Mouse (Mus musculus) ovary, postnatal 14 days (tissue): Measurements from ENCODE around the gene Mrln.
"Not testable (repeated sequence)": the region's sequence is repeated elsewhere in the genome, so short reads cannot be mapped to it uniquely, and the experiment has no call there.

Experiments used
- DNase-seq: peaks from one replicate; pipeline ENCODE4 v3.0.0; 2022; ENCODE audit warnings: low spot score

Mrln gene

DNA sequence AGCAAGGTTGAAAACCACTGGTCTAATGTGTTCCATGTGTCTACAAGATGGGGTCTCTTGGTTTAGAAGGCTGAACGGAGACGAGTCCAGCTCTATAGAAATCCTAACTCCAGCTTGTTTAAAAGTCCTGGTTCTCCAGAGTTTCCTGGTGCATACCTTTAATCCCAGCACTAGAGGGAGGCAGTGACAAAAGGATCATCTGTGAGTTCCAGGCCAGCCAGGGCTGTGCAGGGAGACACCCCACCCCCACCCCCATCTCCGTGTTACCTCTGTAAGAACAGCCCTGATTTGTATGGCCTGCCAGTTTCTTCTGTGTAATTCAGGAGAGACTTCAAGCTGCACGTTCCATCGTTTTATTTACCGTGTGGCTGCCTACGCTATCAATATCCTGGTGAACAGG is 8.7 kb upstream of the Mrln start:
- no peak for DNase-seq

GRCm38 (mm10) chr10:70196666-70197065 is 7.8 kb upstream of the Mrln start:
- DNase-seq = no peak

GRCm38 (mm10) chr10:70197601-70198000 is 6.9 kb upstream of the Mrln start:
- no peak for DNase-seq

DNA sequence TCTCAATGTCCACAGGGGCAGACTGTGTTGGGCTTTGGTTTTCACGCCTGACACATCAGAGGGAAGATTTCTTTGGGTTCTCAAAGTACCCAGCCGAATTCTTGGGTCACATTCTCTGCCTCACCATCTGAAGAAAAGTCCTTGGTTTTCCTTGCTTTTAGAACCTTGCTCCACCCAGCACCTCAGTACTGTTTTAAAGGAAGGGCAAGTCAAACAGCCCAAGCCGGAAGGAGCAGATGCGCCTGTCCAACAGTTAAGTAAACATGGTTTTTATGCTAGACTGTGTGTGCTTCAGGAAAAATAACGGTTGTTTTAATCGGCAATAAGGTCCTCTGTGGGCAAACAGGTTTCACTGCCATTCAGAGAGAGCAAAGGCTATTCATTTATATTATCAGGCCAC is 6.5 kb upstream of the Mrln start:
- no peak for DNase-seq

DNA sequence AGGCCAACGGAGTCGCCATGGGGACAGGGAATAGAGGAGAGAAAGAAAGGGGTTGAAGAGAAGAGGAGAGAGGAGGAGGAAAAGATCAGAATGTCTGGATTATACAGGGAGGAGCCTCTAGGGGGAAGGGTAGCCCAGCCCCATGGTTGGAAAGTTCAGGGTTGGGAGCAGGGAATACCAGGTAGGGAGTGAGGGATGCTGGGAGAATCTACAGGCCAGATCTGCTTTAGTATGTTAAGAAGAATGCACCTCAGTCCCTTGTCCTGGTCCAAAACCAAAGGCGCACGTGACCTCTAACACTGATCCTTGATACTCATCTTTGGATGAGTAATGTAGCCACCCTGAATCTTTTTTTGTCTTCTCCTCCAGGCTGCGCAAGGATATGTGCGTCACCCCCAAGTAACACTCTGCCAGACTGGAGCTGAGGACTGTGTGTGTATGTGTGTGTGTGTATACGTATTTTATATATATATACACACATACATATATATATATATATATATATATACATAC is 5.5 kb upstream of the Mrln start:
- DNase-seq = no peak

DNA sequence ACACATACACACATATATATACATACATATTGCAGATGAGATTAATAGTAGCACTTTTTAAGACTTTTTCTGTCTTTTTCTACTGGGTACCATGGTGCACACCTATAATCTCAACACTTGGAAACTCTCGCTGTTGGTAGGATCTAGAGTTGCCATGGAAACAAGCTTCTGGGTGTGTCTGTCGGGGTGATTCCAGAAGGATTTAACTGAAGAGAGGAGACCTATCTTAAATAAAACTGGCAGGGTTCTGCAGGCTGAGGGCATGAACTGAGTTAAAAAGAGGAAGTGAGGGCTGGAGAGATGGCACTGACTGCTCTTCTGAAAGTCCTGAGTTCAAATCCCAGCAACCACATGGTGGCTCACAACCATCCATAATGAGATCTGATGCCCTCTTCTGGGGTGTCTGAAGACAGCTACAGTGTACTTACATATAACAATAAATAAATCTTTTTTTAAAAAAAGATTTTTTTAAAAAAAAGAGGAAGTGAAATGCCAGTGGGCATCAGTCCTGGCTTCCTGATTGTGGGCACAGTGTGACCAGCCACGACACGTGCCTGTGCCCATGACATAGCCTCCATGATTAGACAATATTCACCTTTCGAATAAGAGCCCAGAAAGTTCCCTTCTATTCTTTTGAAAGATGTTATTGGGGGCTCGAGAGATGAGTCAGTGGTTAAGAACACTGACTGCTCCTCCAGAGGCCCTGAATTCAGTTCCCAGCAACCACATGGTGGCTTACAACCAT is 4.8 kb upstream of the Mrln start:
- no peak for DNase-seq

- no peak for DNase-seq
Measured at GRCm38 (mm10) chr10:70200889-70201500, 3.5 kb upstream of the Mrln start.

DNA sequence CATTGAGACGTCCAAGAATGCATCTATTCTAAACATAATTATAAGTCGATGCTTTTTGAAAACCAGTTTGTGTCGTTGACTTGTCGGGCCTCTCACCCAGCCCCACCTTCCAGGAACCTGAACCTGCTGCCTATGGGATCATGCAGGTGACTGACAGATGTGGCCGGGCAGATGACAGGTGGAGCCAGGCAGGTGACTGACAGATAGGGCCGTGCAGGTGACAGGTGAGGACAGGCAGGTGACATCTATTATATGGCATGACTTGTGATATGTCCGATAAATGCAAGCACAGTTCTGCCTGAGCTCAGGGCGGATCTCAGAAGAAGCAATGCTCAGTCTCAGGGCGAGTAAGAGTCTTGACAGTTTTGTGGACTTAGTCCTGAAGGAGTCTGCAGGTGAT is 6.8 kb downstream of the Mrln start:
- no peak for DNase-seq

GRCm38 (mm10) chr10:70220971-70221370 is 16.5 kb downstream of the Mrln start:
- no peak for DNase-seq

GRCm38 (mm10) chr10:70222231-70222630 is 17.8 kb downstream of the Mrln start:
- DNase-seq = not testable (repeated sequence)

- DNase-seq = no peak
Measured at GRCm38 (mm10) chr10:70224571-70224970, 20.1 kb downstream of the Mrln start.

GRCm38 (mm10) chr10:70225760-70226159 is 21.3 kb downstream of the Mrln start:
- DNase-seq = no peak

DNA sequence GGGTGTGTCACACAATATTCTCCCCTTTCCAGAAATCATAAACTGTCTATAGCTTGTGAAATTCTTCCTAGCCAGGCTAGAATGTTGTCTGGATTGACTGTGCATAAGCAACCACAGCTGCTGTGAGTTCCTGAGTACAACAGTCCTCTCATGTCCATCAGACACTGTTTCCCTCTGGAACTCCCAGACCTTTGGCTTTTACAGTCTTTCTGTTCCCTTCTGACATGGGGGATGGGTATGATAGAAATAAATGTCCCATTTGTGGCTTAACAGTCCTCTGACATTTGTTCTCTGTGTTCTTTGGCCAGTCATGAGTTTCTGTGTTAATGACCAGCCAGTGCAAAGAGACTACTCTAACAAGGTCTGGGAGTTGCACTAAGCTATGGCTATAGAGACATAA is 22.1 kb downstream of the Mrln start:
- DNase-seq = no peak

GRCm38 (mm10) chr10:70230352-70230751 is 25.9 kb downstream of the Mrln start:
- no peak for DNase-seq

DNA sequence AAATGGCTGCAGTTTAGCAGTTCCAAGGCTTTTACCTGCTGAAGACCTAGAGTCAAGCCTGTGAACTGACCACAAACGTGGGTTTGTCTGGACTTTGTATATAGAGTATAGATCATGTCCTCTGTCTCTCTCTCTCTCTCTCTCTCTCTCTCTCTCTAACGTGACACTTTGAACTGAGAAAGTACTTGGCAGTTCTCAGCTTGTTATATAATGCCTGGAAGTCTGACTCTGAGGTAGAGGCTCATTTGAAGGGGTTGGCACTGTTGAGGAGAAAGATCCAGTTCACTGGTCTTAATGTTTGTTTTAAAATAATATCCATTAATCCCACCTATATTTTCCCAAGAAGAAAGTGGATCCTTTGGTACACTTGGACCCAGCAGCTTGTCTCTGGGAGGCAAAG is 33.5 kb downstream of the Mrln start:
- no peak for DNase-seq

GRCm38 (mm10) chr10:70242751-70243444 is 38.4 kb downstream of the Mrln start:
- no peak for DNase-seq

GRCm38 (mm10) chr10:70244921-70245558 is 40.6 kb downstream of the Mrln start, which contains the start of gene Slc16a9:
Slc16a9 (plus strand) TSS chr10:70245100.
- peak; percentile 55 for DNase-seq

GRCm38 (mm10) chr10:70245559-70245945 is 41.1 kb downstream of the Mrln start:
- DNase-seq = no peak

DNA sequence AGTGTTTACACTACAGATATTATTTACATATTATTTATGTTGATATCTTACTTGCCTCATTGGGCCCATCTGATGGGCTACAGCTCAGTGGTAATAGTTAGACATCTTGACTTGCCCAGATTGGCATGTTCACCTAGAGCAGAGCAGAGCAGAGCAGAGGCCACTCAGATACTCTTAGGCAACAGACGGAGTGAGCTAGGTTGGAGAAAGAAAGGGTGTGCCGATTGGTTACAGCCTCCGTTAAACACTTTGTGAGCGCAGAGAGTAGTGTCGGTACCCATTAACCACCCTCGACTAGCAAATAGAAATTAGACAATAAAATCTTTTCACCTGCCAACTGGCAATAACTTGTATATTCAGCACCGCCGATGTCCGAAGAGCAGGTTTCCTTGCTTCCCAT is 41.6 kb downstream of the Mrln start:
- DNase-seq = no peak

DNA sequence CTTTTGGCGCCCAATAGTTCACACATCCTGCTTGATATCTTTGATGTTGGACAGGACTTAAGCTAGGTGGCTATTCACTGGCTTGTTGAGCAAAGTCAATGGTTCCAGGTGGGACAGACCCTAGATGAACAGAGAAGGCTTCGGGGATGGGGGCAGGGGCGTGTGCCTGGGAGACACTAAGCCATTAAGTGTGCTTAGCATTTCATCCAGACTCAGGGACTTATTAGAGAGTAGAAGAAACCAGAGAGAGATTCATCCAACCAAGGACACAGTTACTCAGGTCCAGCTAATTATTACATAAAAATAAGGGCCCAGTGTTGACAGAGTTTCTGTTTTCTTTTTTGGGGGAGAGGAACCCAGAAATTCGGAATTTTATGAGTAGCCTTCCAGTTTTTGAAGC is 45.9 kb downstream of the Mrln start:
- no peak for DNase-seq

DNA sequence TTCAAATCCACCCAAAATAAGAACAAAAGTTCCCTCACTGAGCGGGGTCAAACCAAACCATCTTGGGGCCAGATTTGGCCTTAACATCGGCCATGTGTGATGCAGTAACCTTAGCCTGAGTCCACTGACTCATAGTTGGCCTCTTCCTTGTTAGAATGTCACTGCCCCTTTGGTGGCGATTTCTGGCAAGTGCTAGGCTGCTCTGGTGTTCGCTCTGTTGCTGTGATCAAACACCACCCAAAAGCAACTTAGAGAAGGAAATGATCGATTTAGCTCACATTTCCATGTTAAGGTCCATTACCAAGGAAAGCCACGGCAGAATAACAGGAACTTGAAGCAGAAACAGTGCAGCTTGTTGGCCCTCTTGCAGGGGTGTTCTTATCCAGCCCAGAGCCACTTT is 46.3 kb downstream of the Mrln start:
- DNase-seq = no peak

GRCm38 (mm10) chr10:70254666-70255065 is 50.2 kb downstream of the Mrln start:
- no peak for DNase-seq
